Mouse (Mus musculus): ENCODE data around the gene Psmd4. TPM values are rescaled to one million over a fixed set of nuclear protein-coding genes. Genes with fewer than 3 reads are reported as not detected.

Psmd4 gene
- total RNA-seq, 2 experiments from 2014 or later: 158 to 160 TPM

DNA sequence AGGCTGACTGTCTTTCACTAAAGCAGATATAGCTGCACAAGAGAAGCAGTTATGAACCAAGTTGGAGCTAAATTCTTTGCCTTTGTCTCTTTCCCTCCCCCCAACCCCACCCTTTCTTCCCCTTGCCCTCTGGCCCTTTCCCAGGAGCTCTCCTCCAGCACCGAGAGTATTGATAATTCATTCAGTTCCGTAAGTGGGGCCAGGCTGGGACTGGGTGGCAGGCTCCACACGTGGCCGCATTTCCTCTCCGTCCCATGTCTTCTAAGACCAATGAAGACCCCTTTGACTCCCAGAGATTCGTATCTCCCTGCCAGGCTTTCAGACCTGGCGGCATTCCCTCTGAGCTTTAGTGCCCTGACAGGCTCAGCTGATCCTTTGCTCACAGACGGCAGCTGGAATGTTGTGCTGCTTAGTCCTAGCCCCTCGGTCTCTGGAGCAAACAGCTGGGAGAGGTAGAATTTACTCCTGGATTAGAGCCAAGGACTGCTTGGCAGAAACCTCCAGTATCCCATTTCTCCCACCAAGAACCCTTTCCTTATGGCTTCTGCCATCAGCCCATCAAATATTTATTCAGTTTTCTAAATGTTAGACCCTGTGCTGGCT is 53.2 kb downstream of the Psmd4 start:
- TF ChIP-seq CTCF (conservative IDR thresholded peaks at IDR 0.05): no peak
- H3K27ac ChIP-seq: no peak overlapping the region
- DNase-seq (ENCODE audit: low spot score in 2 of 2): no peak

GRCm38 (mm10) chr3:94987578-94987977 is 54.8 kb downstream of the Psmd4 start:
- TF ChIP-seq CTCF (conservative IDR thresholded peaks at IDR 0.05): no peak
- no peak for DNase-seq (ENCODE audit: low spot score in 2 of 2)
- H3K4me3 ChIP-seq: no peak overlapping the region
- H3K27ac ChIP-seq: no peak overlapping the region

More for the DNA sequence above, 53.2 kb downstream of the Psmd4 start:
- no peak overlapping the region for H3K4me3 ChIP-seq

DNA sequence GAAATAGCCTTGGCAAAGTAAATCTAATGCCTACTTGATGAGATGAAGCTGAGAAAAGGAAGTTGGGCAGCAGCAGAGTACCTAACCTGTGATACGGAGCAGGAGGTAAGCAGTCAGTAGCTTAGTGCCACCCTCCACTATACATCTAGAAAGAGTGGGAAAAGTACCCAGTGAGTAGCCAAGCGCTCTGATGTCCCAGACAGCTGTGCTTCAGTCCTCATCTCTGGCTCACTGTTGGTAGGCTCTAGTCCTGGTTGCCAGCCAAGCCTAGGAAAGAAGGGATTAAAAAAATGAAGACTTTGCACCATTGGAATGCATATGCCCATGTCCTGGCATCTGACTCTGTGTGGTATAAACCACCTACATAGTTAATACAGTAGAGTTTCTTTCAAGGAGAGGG is 56.9 kb downstream of the Psmd4 start:
- no peak overlapping the region for H3K4me3 ChIP-seq
- no peak for TF ChIP-seq CTCF (conservative IDR thresholded peaks at IDR 0.05)
- no peak overlapping the region for H3K27ac ChIP-seq
- no peak for DNase-seq (ENCODE audit: low spot score in 2 of 2)

DNA sequence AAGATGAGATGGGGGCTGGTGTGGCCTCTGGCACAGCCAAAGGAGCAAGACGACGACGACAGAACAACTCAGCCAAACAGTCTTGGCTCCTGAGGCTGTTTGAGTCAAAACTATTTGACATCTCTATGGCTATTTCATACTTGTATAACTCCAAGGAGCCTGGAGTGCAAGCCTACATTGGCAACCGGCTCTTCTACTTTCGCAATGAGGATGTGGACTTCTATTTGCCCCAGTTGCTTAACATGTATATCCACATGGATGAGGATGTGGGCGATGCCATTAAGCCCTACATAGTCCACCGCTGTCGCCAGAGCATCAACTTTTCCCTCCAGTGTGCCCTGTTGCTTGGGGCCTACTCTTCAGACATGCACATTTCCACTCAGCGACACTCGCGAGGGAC is 58.1 kb downstream of the Psmd4 start:
- H3K4me3 ChIP-seq: no peak overlapping the region
- DNase-seq (ENCODE audit: low spot score in 2 of 2): no peak
- no peak for TF ChIP-seq CTCF (conservative IDR thresholded peaks at IDR 0.05)
- no peak overlapping the region for H3K27ac ChIP-seq

Small RNA genes lying within 50 kb of the gene (microRNA-seq; reads per million reads assigned to microRNA genes)
- 6.1 to 6.4 reads per million in 2 experiments for gene Mir7013

Other genes with a start within 250 kb of the Psmd4 start
- gene Pogz, start 205.0 kb downstream of the Psmd4 start, total RNA-seq (2021): 10 to 100 TPM; 61.3 to 64.6 TPM
- gene Psmb4, start 155.7 kb downstream of the Psmd4 start, total RNA-seq (2021): 100 to 1,000 TPM; 272 to 281 TPM
- 10 to 100 TPM; 10.3 to 10.5 TPM for gene Selenbp1, start 109.6 kb downstream of the Psmd4 start, total RNA-seq (2021)
- 10 to 100 TPM; 23.9 to 24.6 TPM for gene Rfx5, start 88.5 kb downstream of the Psmd4 start, total RNA-seq (2021)
- 10 to 100 TPM; 58.7 to 64.4 TPM for gene Pi4kb, start 67.9 kb downstream of the Psmd4 start, total RNA-seq (2021)
- gene Zfp687, start 27.2 kb downstream of the Psmd4 start, total RNA-seq (2021): 10 to 100 TPM; 26.2 to 26.6 TPM
- gene Pip5k1a, start 64.3 kb upstream of the Psmd4 start, total RNA-seq (2021): 10 to 100 TPM; 64.1 to 71.0 TPM
- 10 to 100 TPM; 43.5 to 46.1 TPM for gene Vps72, start 68.4 kb upstream of the Psmd4 start, total RNA-seq (2021)
- under 1 TPM in 1 of 2 experiments, not detected in 1; 0.71 TPM for gene Tmod4, start 81.9 kb upstream of the Psmd4 start, total RNA-seq (2021)
- gene Scnm1, start 91.4 kb upstream of the Psmd4 start, total RNA-seq (2021): 10 to 100 TPM; 50.4 to 57.5 TPM
- 10 to 100 TPM; 16.4 to 16.7 TPM for gene Lysmd1, start 91.5 kb upstream of the Psmd4 start, total RNA-seq (2021)
- gene Tnfaip8l2, start 99.7 kb upstream of the Psmd4 start, total RNA-seq (2021): 1 to 10 TPM; 2.5 to 2.7 TPM
- 10 to 100 TPM; 33.9 to 46.6 TPM for gene Sema6c, start 117.8 kb upstream of the Psmd4 start, total RNA-seq (2021)
- 10 to 100 TPM; 15.4 to 20.0 TPM for gene Gabpb2, start 175.3 kb upstream of the Psmd4 start, total RNA-seq (2021)
- gene Cdc42se1, start 186.1 kb upstream of the Psmd4 start, total RNA-seq (2021): 10 to 100 TPM; 67.5 to 77.5 TPM
- 100 to 1,000 TPM; 287 to 294 TPM for gene Mllt11, start 189.6 kb upstream of the Psmd4 start, total RNA-seq (2021)
- gene Gm128, start 199.0 kb upstream of the Psmd4 start, total RNA-seq (2021): under 1 TPM; 0.25 to 0.54 TPM
- under 1 TPM; 0.37 to 0.69 TPM for gene Bnipl, start 208.6 kb upstream of the Psmd4 start, total RNA-seq (2021)
- gene Mindy1, start 238.7 kb upstream of the Psmd4 start, total RNA-seq (2021): 10 to 100 TPM; 19.1 to 22.7 TPM
- gene Prune1, start 239.5 kb upstream of the Psmd4 start, total RNA-seq (2021): 10 to 100 TPM; 22.0 to 22.4 TPM